Mouse (Mus musculus) heart, adult 2 months (tissue): ENCODE results near the gene Mettl7a1. TPM values are rescaled to one million over a fixed set of nuclear protein-coding genes. Genes with fewer than 3 reads are reported as not detected.

Experiments used
- DNase-seq, 2 experiments: peaks; one replicate each; pipeline ENCODE4 v3.0.0; 2021
- H3K27ac ChIP-seq: fragments of 200-600 bp; 2 replicates; pipeline ENCODE4 v1.8.1; 2022
- H3K27me3 ChIP-seq: fragments of 200-500 bp; 2 replicates; pipeline ENCODE4 v1.6.1; 2012; ENCODE audit warnings: mild to moderate bottlenecking, low read length, inconsistent platforms, mixed read lengths; ENCODE audit not compliant: control insufficient read depth, insufficient read depth
- H3K36me3 ChIP-seq: fragments of 200-500 bp; 2 replicates; pipeline ENCODE4 v1.6.1; 2012; ENCODE audit warnings: low read length, inconsistent platforms; ENCODE audit not compliant: control insufficient read depth, insufficient read depth
- H3K4me1 ChIP-seq: fragments of 200-500 bp; 2 replicates; pipeline ENCODE4 v1.6.1; 2011; ENCODE audit warnings: low read length; ENCODE audit not compliant: control insufficient read depth, insufficient read depth
- H3K4me3 ChIP-seq: fragments of 200-600 bp; 2 replicates; pipeline ENCODE4 v1.8.1; 2022
- H3K79me2 ChIP-seq: fragments of 200-500 bp; replicated peaks from 2 replicates; pipeline ENCODE4 v1.6.1; 2012; ENCODE audit warnings: mild to moderate bottlenecking, inconsistent platforms, low read length, moderate library complexity, mixed read lengths; ENCODE audit not compliant: control insufficient read depth, insufficient read depth
- H3K9ac ChIP-seq: fragments of 200-500 bp; 2 replicates; pipeline ENCODE4 v1.6.1; 2012; ENCODE audit warnings: low read depth, mild to moderate bottlenecking, control low read depth, inconsistent platforms, low read length, mixed read lengths
- CTCF ChIP-seq: fragments of 200-600 bp; IDR thresholded peaks from 2 replicates; pipeline ENCODE4 v1.8.1; 2022; ENCODE audit warnings: antibody characterized with exemption, mild to moderate bottlenecking, moderate library complexity
- EP300 ChIP-seq: fragments of 200-500 bp; IDR thresholded peaks from 2 replicates; pipeline ENCODE4 v1.6.1; 2011; ENCODE audit warnings: low read depth, low read length, control low read depth; ENCODE audit not compliant: insufficient read depth
- POLR2A ChIP-seq: fragments of 200-500 bp; IDR thresholded peaks from 2 replicates; pipeline ENCODE4 v1.6.1; 2011; ENCODE audit warnings: mild to moderate bottlenecking, low read depth, low read length, control low read depth; ENCODE audit not compliant: insufficient read depth
- WGBS: fragments of 180-500 bp; shearing (Covaris S2); methylation state at CpG from one replicate; pipeline ENCODE4 v1.1.7; 2018; 5-methylcytosine and 5-hydroxymethylcytosine counted together
- intact Hi-C: fragments of 180-260 bp; cut with DNase I; formaldehyde crosslinking; loops from one replicate; pipeline ENCODE4 v1.15.1; 2025
- polyA plus RNA-seq: library from polyadenylated mRNA; depleted of rRNA; stranded (reverse); fragments of >200 nt; gene quantifications from 2 replicates; pipeline ENCODE4 v1.2.3, GENCODE M21; 2012
- total RNA-seq, 2 experiments: library from RNA; stranded (reverse); gene quantifications; 2 replicates each; pipeline ENCODE4 v1.2.3; 2021

Mettl7a1 gene
- total and polyA plus RNA-seq, 3 experiments: 43.0 to 56.4 (median 44.8) TPM

- Histone ChIP-seq H3K27ac (no peak overlapping the region), H3K4me3 (no peak overlapping the region), H3K4me1 (no peaks in the 10 kb centered on the region), H3K27me3 (no peaks in the 10 kb centered on the region), H3K79me2 (no peaks in the 10 kb centered on the region), H3K36me3 (no peaks in the 10 kb centered on the region), H3K9ac (no peak overlapping the region)
- TF ChIP-seq POLR2A: no peak
- TF ChIP-seq CTCF: no peak
- TF ChIP-seq EP300: no peak
- DNase-seq: no peak
- intact Hi-C loops: no loop called here
- 64% methylated on average over 7 of the region's 7 CpGs for WGBS
Observed at GRCm38 (mm10) chr15:100292326-100292725, 11.6 kb upstream of the Mettl7a1 start.

DNA sequence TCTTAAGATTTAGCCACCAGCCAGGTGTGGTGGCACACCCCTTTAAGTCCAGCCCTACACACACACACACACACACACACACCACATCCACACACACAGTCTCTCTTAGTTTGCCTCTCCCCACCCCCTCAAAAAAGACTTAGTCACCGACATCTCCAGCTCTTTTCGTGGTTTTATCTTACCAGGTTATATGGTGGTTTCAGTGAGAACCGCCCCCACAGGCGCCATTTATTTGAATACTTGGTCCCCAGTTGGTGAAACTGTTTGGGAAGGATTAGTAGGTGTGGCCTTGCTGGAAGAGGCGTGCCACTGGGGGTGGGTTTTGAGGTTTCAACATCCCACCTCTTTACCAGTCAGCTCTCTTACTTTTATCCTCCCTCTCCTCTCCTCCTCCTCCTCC, 6.1 kb upstream of the Mettl7a1 start:
- H3K79me2 ChIP-seq: no peaks in the 10 kb centered on the region
- no peaks in the 10 kb centered on the region for H3K27me3 ChIP-seq
- no peak for DNase-seq
- TF ChIP-seq POLR2A: no peak
- no peak for TF ChIP-seq CTCF
- TF ChIP-seq EP300: no peak
- no peak overlapping the region for H3K27ac ChIP-seq
- no peak overlapping the region for H3K9ac ChIP-seq
- H3K4me1 ChIP-seq: no peaks in the 10 kb centered on the region
- H3K36me3 ChIP-seq: no peaks in the 10 kb centered on the region
- no peak overlapping the region for H3K4me3 ChIP-seq
- intact Hi-C loops: no loop called here
- WGBS: 85% methylated on average over 5 of the region's 5 CpGs

DNA sequence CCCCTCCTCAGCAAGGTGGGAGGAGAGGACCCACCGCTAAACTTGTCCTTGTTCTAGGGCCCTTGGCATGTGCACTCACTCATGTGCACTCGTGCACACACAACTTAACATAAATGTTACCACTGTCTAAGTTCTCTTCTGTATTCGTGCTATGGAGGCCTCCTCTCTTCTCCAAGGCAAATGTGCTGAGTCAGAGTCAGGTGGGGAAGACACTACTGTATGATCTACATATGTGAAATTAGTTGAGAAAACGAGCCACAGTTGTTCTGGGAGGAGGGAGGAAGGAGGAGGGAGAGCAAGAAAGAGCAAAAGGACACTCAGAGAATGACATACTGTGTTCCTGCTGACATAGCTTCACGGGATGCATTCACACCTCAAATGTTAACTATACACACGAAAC, 3.4 kb upstream of the Mettl7a1 start:
- 79% methylated on average over 6 of the region's 6 CpGs for WGBS
- DNase-seq: no peak
- Histone ChIP-seq H3K27me3 (no peaks in the 10 kb centered on the region), H3K27ac (no peak overlapping the region), H3K4me3 (no peak overlapping the region), H3K36me3 (peaks cover 2% of the 10 kb centered on the region), H3K79me2 (no peaks in the 10 kb centered on the region), H3K9ac (no peak overlapping the region), H3K4me1 (no peaks in the 10 kb centered on the region; the same call in 1 of the 2 replicates)
- TF ChIP-seq CTCF (no peak), EP300 (no peak), POLR2A (no peak)
- intact Hi-C loops: loop anchor here (5.0 kb wide), 1 partner anchor 263 kb away; the partner anchor contains the start of gene Dip2b

DNA sequence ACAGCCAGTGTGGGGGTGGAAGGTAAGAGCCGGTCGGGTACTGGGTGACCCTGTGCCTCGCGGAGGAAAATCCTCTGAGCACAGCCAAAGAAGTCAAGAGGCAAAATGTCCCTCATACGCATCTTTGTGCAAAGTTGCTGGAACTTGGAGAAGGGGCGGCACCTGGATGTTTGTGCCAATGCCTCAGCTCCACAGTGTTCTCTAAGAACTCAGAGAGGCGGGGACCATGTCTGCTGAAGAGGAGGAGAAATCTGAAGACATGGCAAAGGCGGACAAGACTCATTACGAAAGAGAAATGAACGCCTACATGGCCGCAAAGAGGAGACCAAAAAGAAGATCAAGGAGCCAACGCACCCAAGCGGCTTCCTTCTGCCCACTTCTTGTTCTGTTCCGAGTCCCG, 2.4 kb upstream of the Mettl7a1 start:
- H3K27ac ChIP-seq: no peak overlapping the region
- no peak overlapping the region for H3K9ac ChIP-seq
- intact Hi-C loops: loop anchor here (5.0 kb wide), 1 partner anchor 264 kb away; the partner anchor contains the start of gene Dip2b
- H3K4me1 ChIP-seq: no peaks in the 10 kb centered on the region; the same call in 1 of the 2 replicates
- no peaks in the 10 kb centered on the region for H3K27me3 ChIP-seq
- peaks cover 3% of the 10 kb centered on the region for H3K36me3 ChIP-seq
- no peak for TF ChIP-seq POLR2A
- H3K79me2 ChIP-seq: no peaks in the 10 kb centered on the region
- 74% methylated on average over 15 of the region's 15 CpGs for WGBS
- no peak overlapping the region for H3K4me3 ChIP-seq
- DNase-seq: no peak

- TF ChIP-seq CTCF (no peak), EP300 (no peak), POLR2A (no peak)
- Histone ChIP-seq H3K36me3 (peaks cover 3% of the 10 kb centered on the region), H3K4me3 (peak overlapping the region; percentile 66; the same call in 1 of the 2 replicates), H3K4me1 (no peaks in the 10 kb centered on the region; the same call in 1 of the 2 replicates), H3K9ac (peak overlapping the region; percentile 76), H3K27me3 (no peaks in the 10 kb centered on the region), H3K27ac (peak overlapping the region; percentile 91), H3K79me2 (no peaks in the 10 kb centered on the region)
- DNase-seq: peak in 1 of 2 experiments; percentile 40
- intact Hi-C loops: loop anchor here (5.0 kb wide), 1 partner anchor 266 kb away; the partner anchor contains the start of gene Dip2b
- 49% methylated on average over 8 of the region's 8 CpGs for WGBS
Observed at GRCm38 (mm10) chr15:100303428-100304018, 417 bp upstream of the Mettl7a1 start.

GRCm38 (mm10) chr15:100306201-100306600, 2.3 kb downstream of the Mettl7a1 start:
- H3K4me3 ChIP-seq: no peak overlapping the region
- intact Hi-C loops: no loop called here

More at GRCm38 (mm10) chr15:100306201-100306600, 2.3 kb downstream of the Mettl7a1 start:
- Histone ChIP-seq H3K27ac (no peak overlapping the region), H3K9ac (no peak overlapping the region), H3K27me3 (no peaks in the 10 kb centered on the region), H3K4me1 (no peaks in the 10 kb centered on the region; the same call in 1 of the 2 replicates), H3K36me3 (peaks cover 3% of the 10 kb centered on the region), H3K79me2 (no peaks in the 10 kb centered on the region)
- TF ChIP-seq CTCF: no peak
- no peak for TF ChIP-seq POLR2A
- no peak for TF ChIP-seq EP300
- no peak for DNase-seq
- 78% methylated on average over 2 of the region's 2 CpGs for WGBS
